Mouse (Mus musculus): Measurements from ENCODE around the gene Gm49396.

Gene Gm49396

GRCm38 (mm10) chr7:30552102-30553020, 10.8 kb upstream of the Gm49396 start, which contains the start of the genes Hspb6 and Proser3:
Gene Hspb6 (plus strand): TSS chr7:30552178.
Gene Proser3 (minus strand): TSS chr7:30552299.
- in situ Hi-C loops (cut with MboI, MseI), result loop anchor here in 1 of 2 experiments (10.0 kb wide), 1 partner anchor 458 kb away; the partner anchor contains the start of genes Gm26920, Zfp260 and Zfp566

- in situ Hi-C loops (cut with MboI, MseI), result loop anchor here in 1 of 2 experiments (10.0 kb wide), 1 partner anchor 458 kb away; the partner anchor contains the start of genes Gm26920, Zfp260 and Zfp566
Measured at GRCm38 (mm10) chr7:30553021-30553589, 10.0 kb upstream of the Gm49396 start.

GRCm38 (mm10) chr7:30553810-30554584, 9.1 kb upstream of the Gm49396 start:
- in situ Hi-C loops (cut with MboI, MseI), result loop anchor here in 1 of 2 experiments (10.0 kb wide), 1 partner anchor 459 kb away; the partner anchor contains the start of genes Gm26920, Zfp260 and Zfp566

DNA sequence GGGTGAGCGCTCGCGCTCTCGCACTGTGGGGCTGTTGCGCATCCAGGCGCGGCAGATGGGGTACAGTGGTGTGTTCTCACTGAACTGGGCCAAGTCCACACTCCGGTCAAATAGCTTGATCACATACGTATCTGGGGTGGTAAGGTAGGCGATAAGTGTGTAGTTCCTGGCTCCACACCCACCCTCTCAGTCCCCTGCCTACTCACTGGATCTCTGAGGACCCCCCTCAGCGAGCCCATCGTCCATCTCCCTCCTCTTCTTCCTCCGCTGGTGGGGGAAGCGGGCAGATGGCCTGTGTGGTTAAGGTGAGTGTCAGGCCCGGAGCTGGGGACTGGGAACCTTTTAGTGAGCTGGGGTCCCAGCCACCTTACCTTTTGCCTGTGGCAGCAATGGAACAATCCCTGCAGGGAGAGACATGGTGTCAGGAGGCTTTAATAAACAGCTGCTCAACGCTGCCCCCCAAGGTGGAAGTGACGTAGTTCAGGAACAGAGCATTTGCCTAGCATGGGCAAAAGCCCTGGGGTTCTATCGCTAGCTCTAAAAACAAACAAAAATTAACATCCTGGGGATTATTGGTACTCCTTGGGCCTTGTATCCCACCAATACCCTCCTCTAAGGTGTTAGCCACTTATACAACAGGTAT, 6.1 kb upstream of the Gm49396 start:
- in situ Hi-C loops (cut with MboI, MseI), result loop anchor here in 1 of 2 experiments (10.0 kb wide), 1 partner anchor 462 kb away; the partner anchor contains the start of genes Gm26920, Zfp260 and Zfp566

DNA sequence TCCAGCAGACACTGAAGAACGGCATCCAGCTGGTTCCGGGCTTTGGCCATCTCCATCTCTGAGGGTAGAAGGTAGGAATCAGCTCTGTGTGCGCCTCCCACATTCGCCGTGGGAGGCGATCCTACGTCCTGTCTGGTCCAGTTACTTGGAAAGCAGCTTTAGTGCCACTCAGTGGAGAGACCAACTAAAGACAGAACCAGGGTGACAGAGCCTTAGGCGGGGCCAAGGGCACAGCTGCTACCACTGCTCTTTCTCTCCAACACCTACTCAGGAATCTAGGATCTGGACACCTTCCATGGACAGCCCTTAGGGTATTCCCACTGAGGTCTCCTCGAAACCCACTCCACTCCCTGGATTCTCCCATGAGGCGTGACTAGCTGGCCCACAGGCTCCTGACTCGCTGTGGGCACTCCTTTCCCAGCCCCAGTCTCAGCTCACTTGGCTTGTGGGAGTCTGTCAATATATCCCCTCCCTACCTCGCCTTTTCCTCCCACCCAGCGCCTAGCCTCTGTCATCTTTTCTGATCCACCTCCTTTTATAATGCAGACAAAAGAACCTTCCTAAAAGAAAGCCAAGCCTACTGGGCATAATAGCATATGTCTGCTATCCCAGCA, 5.1 kb upstream of the Gm49396 start:
- in situ Hi-C loops (cut with MboI, MseI), result loop anchor here in 1 of 2 experiments (10.0 kb wide), 1 partner anchor 463 kb away; the partner anchor contains the start of genes Gm26920, Zfp260 and Zfp566

- in situ Hi-C loops (cut with MboI, MseI), result loop anchor here in 1 of 2 experiments (10.0 kb wide), 1 partner anchor 464 kb away; the partner anchor contains the start of genes Gm26920, Zfp260 and Zfp566
Measured at GRCm38 (mm10) chr7:30558656-30559442, 4.3 kb upstream of the Gm49396 start.

DNA sequence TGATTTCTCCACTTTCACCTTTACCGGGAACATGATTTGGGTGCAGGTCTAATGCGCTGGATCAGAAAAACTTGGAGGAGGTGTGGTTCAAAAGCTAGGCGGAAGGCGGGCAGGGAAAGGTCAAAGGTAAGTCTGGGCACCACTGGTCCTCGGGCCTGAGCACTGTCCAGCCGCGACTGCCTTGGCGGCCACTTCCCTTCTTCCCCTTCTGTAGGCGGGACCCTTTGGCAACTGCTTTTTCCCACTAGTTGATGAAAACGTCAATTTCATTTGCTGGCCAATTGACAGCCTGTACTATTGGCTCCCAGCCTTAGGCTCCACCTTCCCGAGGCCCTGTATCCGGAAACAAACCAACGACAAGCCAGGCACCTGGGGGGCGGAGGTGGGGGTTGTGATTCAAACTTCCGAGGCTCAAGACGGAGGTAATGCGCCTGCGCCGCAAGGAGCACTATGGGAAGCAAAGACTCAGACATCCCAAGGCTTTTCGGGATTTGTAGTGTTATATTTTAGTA, 3.6 kb upstream of the Gm49396 start, which contains the start of gene Lin37:
Lin37 (minus strand) TSS at position 396 of the 512 bp plus-strand sequence.
- in situ Hi-C loops (cut with MboI, MseI), result loop anchor here in 1 of 2 experiments (10.0 kb wide), 1 partner anchor 465 kb away; the partner anchor contains the start of genes Gm26920, Zfp260 and Zfp566

GRCm38 (mm10) chr7:30560296-30560695, 2.8 kb upstream of the Gm49396 start:
- in situ Hi-C loops (cut with MboI, MseI), result no loop called here

GRCm38 (mm10) chr7:30562526-30563116, 523 bp upstream of the Gm49396 start:
- in situ Hi-C loops (cut with MboI, MseI), result no loop called here

GRCm38 (mm10) chr7:30563906-30564280, 749 bp downstream of the Gm49396 start:
- in situ Hi-C loops (cut with MboI, MseI), result no loop called here

DNA sequence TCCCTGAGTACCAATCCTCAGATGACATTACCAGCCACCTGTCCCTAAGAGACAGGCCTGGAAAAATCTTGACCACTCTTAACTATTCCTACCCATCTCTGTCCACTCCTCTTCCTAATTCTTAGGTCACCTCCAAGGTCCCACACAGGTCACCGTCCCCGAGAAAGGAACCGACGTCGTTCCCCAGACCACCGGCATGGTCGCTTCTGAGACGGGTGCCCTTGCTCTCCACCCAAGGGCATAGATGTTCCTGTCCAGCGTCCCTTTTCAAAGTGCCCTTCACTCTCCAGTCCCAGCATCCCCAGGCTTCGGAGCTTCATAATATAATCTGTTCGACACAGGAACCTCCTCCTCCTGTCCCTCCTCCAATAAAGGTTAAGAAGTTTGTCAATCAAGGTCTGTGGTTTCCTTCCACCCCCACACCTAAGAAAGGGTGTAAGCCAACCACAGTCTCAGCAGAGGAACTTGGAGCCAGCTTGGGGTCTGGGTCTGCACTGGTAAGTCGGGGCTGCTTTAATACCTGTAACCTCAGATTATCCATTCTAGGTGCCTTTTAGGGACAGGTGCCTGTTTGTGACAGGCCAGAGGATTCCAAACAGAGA, 1.9 kb downstream of the Gm49396 start, which contains the start of gene Igflr1:
Igflr1 (plus strand) TSS at position 458 of the 602 bp plus-strand sequence.
- in situ Hi-C loops (cut with MboI, MseI), result no loop called here

- in situ Hi-C loops (cut with MboI, MseI), result no loop called here
Measured at GRCm38 (mm10) chr7:30566033-30566432, 2.9 kb downstream of the Gm49396 start.

DNA sequence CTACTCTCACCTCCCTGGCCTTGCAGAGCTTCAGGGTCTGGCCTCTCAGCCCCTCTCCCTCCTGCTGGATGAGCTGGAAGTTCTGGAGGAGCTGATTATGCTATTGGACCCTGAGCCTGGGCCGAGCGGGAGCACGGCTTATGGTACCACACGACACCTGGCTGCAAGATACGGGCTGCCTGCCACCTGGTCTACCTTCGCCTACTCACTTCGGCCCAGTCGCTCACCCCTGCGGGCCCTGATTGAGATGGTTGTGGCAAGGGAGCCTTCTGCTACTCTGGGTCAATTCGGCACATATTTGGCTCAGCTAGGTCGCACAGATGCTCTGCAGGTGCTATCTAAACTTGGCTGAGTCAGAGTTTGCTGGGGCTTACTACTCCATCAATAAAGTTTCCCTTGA, 4.4 kb downstream of the Gm49396 start:
- in situ Hi-C loops (cut with MboI, MseI), result no loop called here

DNA sequence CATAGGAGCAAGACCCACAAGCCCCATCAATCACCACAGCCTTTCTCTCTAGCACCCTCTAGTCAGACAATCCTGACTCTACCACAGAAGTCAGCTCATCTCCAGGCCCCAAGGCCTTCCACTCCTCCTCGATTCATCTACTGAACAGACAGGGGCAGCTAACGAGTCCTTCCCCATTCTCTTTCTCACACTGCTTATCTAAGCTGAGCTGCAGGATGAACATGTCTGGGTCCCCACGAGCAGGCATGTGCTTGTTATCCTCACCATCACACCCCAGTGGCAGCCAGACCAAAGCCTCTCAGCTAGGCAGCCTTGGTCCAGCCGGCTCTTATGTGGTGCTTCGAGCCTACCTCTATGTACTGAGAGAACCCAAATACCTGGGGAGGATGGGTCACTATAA, 9.2 kb downstream of the Gm49396 start:
- in situ Hi-C loops (cut with MboI, MseI), result loop anchor here in 1 of 2 experiments (5.0 kb wide), 1 partner anchor 45 kb away; no protein-coding TSS in a partner anchor

- in situ Hi-C loops (cut with MboI, MseI), result loop anchor here in 1 of 2 experiments (5.0 kb wide), 1 partner anchor 44 kb away; no protein-coding TSS in a partner anchor
Measured at GRCm38 (mm10) chr7:30572969-30573368, 9.8 kb downstream of the Gm49396 start.

- in situ Hi-C loops (cut with MboI, MseI), result no loop called here
Measured at GRCm38 (mm10) chr7:30579950-30580349, 16.8 kb downstream of the Gm49396 start.

DNA sequence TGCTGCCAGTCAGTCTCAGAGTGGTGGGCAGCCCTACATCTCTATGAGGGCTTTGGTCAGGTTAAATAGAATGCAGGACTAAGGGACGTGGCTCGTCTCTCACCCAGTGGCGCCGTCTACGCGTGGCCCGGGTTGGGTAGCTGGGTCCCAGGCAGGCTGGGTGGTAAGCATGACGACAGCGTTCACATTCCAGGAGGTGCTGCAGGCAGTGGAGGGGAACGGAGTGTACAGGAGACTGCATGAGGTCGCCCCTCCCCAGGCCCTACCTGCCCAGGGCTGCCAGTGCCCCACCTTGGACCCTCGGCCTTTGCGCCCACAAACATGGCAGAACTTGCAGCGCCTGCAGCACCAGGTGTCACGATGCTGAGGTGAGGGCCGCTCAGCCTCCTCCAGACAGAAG, 18.4 kb downstream of the Gm49396 start:
- in situ Hi-C loops (cut with MboI, MseI), result no loop called here

DNA sequence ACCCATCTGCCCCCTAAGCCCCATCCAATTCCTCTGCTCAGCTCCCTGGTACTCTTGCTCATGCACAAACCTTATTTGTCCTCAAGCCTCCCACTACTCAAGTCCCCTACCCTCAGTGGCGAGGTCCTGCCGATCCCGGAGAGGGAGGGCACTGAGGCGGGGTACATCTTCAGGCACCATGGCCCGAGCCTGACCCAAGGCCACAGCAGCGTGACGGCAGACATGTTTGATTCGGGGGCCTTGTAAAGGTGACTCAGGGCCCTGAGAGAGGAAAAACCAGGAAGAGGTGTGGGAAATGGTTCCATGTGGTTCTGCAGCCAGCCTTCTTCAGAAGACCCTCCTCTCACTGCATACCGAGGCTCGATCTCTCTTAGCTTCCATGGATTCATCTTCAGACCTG, 21.2 kb downstream of the Gm49396 start:
- in situ Hi-C loops (cut with MboI, MseI), result no loop called here

Data from T-helper 17 cell (primary cell).